Mouse (Mus musculus): ENCODE data around the gene Psmb4. TPM values are rescaled to one million over a fixed set of nuclear protein-coding genes. Genes with fewer than 3 reads are reported as not detected.

Psmb4 gene
- polyA plus RNA-seq, 1 experiment: 331 TPM

DNA sequence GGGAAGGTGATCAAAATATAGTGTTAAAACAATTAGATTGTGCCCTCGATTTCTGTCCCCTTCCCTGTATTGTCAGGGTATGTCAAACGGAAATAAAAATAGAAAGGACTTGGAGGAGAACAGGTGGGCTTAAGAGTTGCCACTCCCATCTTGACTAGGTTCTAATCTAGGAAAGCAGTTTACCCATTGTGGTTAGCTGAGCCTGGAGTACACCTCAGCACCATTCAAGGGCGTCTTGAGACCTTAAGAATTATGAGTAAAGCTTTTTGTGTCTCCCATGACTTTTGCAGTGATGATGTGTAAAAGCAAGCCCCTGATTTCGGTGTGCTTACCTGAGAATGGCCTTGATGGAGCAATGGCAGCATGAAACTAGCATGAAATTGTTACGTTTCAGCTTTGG lies 47.7 kb downstream of the Psmb4 start:
- no peaks in the 10 kb centered on the region for H3K4me1 ChIP-seq (ENCODE audit: control insufficient read depth, insufficient read depth, low read length)
- no peak overlapping the region for H3K27ac ChIP-seq (ENCODE audit: insufficient read depth, low read length)
- no peaks in the 10 kb centered on the region for H3K9me3 ChIP-seq (replicated peaks; ENCODE audit: control insufficient read depth, insufficient read depth, low read length, poor library complexity, severe bottlenecking)
- no peaks in the 10 kb centered on the region for H3K36me3 ChIP-seq (ENCODE audit: control insufficient read depth, insufficient read depth, low read length, poor library complexity, severe bottlenecking)
- H3K4me3 ChIP-seq (ENCODE audit: low read depth, low read length): no peak overlapping the region
- H3K9ac ChIP-seq (ENCODE audit: low read depth, poor library complexity, severe bottlenecking): no peak overlapping the region
- TF ChIP-seq POLR2A (IDR thresholded peaks at IDR 0.05; ENCODE audit: insufficient read depth, low read length) (no peak), CTCF (IDR thresholded peaks at IDR 0.05; ENCODE audit: low read depth, low read length) (no peak), EP300 (IDR thresholded peaks at IDR 0.05; ENCODE audit: insufficient read depth, low read depth, low read length) (no peak)
- H3K27me3 ChIP-seq (ENCODE audit: control insufficient read depth, insufficient read depth, low read length, poor library complexity, severe bottlenecking): no peaks in the 10 kb centered on the region; the same call in 1 of the 2 replicates

DNA sequence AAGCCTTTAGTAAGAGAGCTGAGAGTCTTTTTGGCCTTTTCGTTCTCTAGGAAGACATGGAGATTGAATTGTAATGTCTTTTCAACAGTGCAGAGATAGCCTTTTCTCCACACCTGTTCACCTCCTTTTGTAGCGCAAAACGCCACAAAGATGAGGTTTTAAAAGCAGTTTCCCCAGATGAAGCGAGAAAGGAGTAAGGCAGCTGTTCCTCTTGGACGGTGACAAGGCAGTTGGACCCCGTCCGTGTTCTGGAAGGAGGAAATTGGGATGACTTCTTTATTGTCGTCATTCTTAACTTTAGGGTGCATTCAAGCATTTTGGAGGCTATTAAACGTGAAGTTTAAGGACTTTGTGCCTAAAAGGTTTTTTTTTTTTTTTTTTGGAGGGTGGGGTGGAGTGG lies 48.1 kb downstream of the Psmb4 start:
- peak overlapping the region; percentile 4; the same call in 1 of the 2 replicates for H3K27ac ChIP-seq (ENCODE audit: insufficient read depth, low read length)
- H3K9ac ChIP-seq (ENCODE audit: low read depth, poor library complexity, severe bottlenecking): peak overlapping the region; percentile 100
- H3K4me1 ChIP-seq (ENCODE audit: control insufficient read depth, insufficient read depth, low read length): no peaks in the 10 kb centered on the region
- H3K36me3 ChIP-seq (ENCODE audit: control insufficient read depth, insufficient read depth, low read length, poor library complexity, severe bottlenecking): no peaks in the 10 kb centered on the region
- no peaks in the 10 kb centered on the region; the same call in 1 of the 2 replicates for H3K27me3 ChIP-seq (ENCODE audit: control insufficient read depth, insufficient read depth, low read length, poor library complexity, severe bottlenecking)
- no peak for TF ChIP-seq CTCF (IDR thresholded peaks at IDR 0.05; ENCODE audit: low read depth, low read length)
- no peak for TF ChIP-seq EP300 (IDR thresholded peaks at IDR 0.05; ENCODE audit: insufficient read depth, low read depth, low read length)
- TF ChIP-seq POLR2A (IDR thresholded peaks at IDR 0.05; ENCODE audit: insufficient read depth, low read length): no peak
- H3K4me3 ChIP-seq (ENCODE audit: low read depth, low read length): peak overlapping the region; percentile 75
- H3K9me3 ChIP-seq (replicated peaks; ENCODE audit: control insufficient read depth, insufficient read depth, low read length, poor library complexity, severe bottlenecking): no peaks in the 10 kb centered on the region

DNA sequence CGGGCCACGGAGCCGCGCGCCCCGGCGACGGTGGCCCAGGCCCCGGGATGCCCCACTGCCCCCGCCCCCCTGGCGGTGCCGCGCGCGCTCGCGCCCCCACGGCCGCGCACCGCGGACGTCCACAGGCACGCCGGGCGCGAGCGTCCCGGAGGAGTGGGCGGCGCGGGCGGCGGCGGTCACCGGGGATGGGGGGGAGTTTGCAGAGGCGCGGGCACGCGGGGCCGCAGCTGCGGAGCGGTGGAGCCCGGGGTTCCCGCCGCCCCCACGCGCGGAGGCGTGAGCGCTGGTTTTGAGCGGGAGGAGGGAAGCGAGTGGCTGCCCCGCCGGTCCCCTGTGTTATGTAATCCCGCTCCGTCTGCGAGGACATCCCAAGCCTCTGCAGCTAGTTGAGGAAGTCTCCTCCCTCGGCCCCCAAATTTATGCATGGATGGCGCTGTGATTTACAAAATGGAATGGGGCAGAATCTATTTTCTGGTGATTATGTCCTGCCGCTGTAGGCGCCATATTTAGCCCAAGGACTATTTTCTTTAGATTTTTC lies 48.7 kb downstream of the Psmb4 start:
- Histone ChIP-seq H3K27me3 (ENCODE audit: control insufficient read depth, insufficient read depth, low read length, poor library complexity, severe bottlenecking) (no peaks in the 10 kb centered on the region; the same call in 1 of the 2 replicates), H3K9ac (ENCODE audit: low read depth, poor library complexity, severe bottlenecking) (peak overlapping the region; percentile 100), H3K4me1 (ENCODE audit: control insufficient read depth, insufficient read depth, low read length) (no peaks in the 10 kb centered on the region), H3K36me3 (ENCODE audit: control insufficient read depth, insufficient read depth, low read length, poor library complexity, severe bottlenecking) (no peaks in the 10 kb centered on the region), H3K27ac (ENCODE audit: insufficient read depth, low read length) (peak overlapping the region; percentile 4; the same call in 1 of the 2 replicates), H3K4me3 (ENCODE audit: low read depth, low read length) (peak overlapping the region; percentile 75), H3K9me3 (replicated peaks; ENCODE audit: control insufficient read depth, insufficient read depth, low read length, poor library complexity, severe bottlenecking) (no peaks in the 10 kb centered on the region)
- TF ChIP-seq POLR2A (IDR thresholded peaks at IDR 0.05; ENCODE audit: insufficient read depth, low read length): no peak
- TF ChIP-seq CTCF (IDR thresholded peaks at IDR 0.05; ENCODE audit: low read depth, low read length): no peak
- TF ChIP-seq EP300 (IDR thresholded peaks at IDR 0.05; ENCODE audit: insufficient read depth, low read depth, low read length): no peak

DNA sequence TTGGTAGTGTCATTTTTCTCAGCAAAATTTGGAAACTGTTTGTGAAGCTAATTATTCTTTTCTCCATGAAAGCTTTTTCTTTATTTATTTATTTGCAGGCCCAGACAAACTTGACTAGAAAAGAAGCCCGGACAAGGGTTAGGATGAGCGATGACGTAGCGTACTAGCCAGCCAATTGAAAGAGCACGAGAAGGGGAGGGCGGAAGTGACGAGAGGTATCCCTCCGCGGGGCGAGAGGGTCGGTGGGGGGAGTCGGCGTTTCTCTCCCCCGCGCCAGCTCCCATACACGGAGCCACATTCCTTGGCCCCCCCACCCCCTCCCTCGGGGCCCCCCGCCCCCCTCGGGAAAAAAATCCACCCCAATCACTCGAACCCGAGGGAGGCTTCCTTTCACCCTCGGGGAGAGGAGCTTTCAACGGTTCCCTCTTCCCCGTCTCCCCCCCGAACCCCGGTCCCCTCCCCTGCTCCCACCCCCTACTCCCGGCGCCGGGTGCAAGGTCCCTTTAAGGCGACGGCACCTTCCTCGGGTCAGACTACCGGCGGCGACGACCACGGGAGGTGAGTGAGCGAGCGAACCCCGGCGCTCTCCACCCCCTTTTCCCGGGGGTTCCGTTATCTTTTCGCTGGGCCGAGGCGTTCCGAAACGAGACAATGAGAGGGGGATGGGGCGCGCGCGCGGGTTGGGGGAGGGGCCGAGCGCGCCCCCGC lies 49.4 kb downstream of the Psmb4 start, which contains the start of gene Pogz:
TSS of gene Pogz (plus strand) at position 385 of the 708 bp plus-strand sequence.
- Histone ChIP-seq H3K9me3 (replicated peaks; ENCODE audit: control insufficient read depth, insufficient read depth, low read length, poor library complexity, severe bottlenecking) (no peaks in the 10 kb centered on the region), H3K36me3 (ENCODE audit: control insufficient read depth, insufficient read depth, low read length, poor library complexity, severe bottlenecking) (no peaks in the 10 kb centered on the region), H3K4me1 (ENCODE audit: control insufficient read depth, insufficient read depth, low read length) (no peaks in the 10 kb centered on the region), H3K9ac (ENCODE audit: low read depth, poor library complexity, severe bottlenecking) (peak within 1 kb of the TSS; percentile 100), H3K27ac (ENCODE audit: insufficient read depth, low read length) (peak within 1 kb of the TSS; percentile 77; the same call in 1 of the 2 replicates), H3K4me3 (ENCODE audit: low read depth, low read length) (peak within 1 kb of the TSS; percentile 99), H3K27me3 (ENCODE audit: control insufficient read depth, insufficient read depth, low read length, poor library complexity, severe bottlenecking) (no peaks in the 10 kb centered on the region; the same call in 1 of the 2 replicates)
- TF ChIP-seq CTCF (IDR thresholded peaks at IDR 0.05; ENCODE audit: low read depth, low read length) (no peak), EP300 (IDR thresholded peaks at IDR 0.05; ENCODE audit: insufficient read depth, low read depth, low read length) (no peak), POLR2A (IDR thresholded peaks at IDR 0.05; ENCODE audit: insufficient read depth, low read length) (peak; percentile 27)

DNA sequence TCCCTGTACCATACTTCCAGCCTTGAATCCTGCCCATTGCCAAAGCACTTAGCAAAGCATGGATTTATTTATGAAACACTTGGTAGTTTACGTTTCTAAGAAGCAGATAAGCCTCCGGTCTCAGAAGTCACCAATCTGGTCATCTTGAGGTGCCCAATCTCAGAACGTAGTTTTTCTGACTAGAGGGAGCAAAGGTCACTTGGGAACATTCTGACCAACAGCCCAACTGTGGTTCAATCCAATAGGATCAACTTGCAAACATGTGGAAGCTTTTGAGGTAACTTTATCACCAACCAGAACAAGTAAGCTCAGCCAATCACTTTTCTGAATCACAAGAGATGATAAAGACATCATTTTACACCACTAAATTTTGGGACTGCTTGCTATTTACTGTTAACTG lies 51.4 kb downstream of the Psmb4 start:
- Histone ChIP-seq H3K9ac (ENCODE audit: low read depth, poor library complexity, severe bottlenecking) (no peak overlapping the region), H3K27me3 (ENCODE audit: control insufficient read depth, insufficient read depth, low read length, poor library complexity, severe bottlenecking) (no peaks in the 10 kb centered on the region; the same call in 1 of the 2 replicates), H3K9me3 (replicated peaks; ENCODE audit: control insufficient read depth, insufficient read depth, low read length, poor library complexity, severe bottlenecking) (no peaks in the 10 kb centered on the region), H3K36me3 (ENCODE audit: control insufficient read depth, insufficient read depth, low read length, poor library complexity, severe bottlenecking) (no peaks in the 10 kb centered on the region), H3K4me3 (ENCODE audit: low read depth, low read length) (no peak overlapping the region), H3K4me1 (ENCODE audit: control insufficient read depth, insufficient read depth, low read length) (no peaks in the 10 kb centered on the region), H3K27ac (ENCODE audit: insufficient read depth, low read length) (no peak overlapping the region)
- no peak for TF ChIP-seq POLR2A (IDR thresholded peaks at IDR 0.05; ENCODE audit: insufficient read depth, low read length)
- TF ChIP-seq EP300 (IDR thresholded peaks at IDR 0.05; ENCODE audit: insufficient read depth, low read depth, low read length): no peak
- TF ChIP-seq CTCF (IDR thresholded peaks at IDR 0.05; ENCODE audit: low read depth, low read length): no peak

Other genes with a start within 250 kb of the Psmb4 start
- not detected in 2 replicates for gene Gm10972, start 243.8 kb downstream of the Psmb4 start, polyA plus RNA-seq (2011; ENCODE audit: insufficient read depth, insufficient read length, low read depth, missing spikeins)
- gene Tuft1, start 228.1 kb downstream of the Psmb4 start, polyA plus RNA-seq (2011; ENCODE audit: insufficient read depth, insufficient read length, low read depth, missing spikeins): 18.4 and 21.5 TPM in 2 replicates
- gene Selenbp2, start 193.4 kb downstream of the Psmb4 start, polyA plus RNA-seq (2011; ENCODE audit: insufficient read depth, insufficient read length, low read depth, missing spikeins): 3.3 TPM in 1 of 2 replicates, not detected in the other
- gene Cgn, start 100.5 kb downstream of the Psmb4 start, polyA plus RNA-seq (2011; ENCODE audit: insufficient read depth, insufficient read length, low read depth, missing spikeins): 65.5 and 69.2 TPM in 2 replicates
- gene Pogz, start 49.4 kb downstream of the Psmb4 start, polyA plus RNA-seq (2011; ENCODE audit: insufficient read depth, insufficient read length, low read depth, missing spikeins): 89.2 and 92.6 TPM in 2 replicates
- gene Selenbp1, start 46.1 kb upstream of the Psmb4 start, polyA plus RNA-seq (2011; ENCODE audit: insufficient read depth, insufficient read length, low read depth, missing spikeins): 0.68 and 1.3 TPM in 2 replicates
- 24.8 and 25.1 TPM in 2 replicates for gene Rfx5, start 67.1 kb upstream of the Psmb4 start, polyA plus RNA-seq (2011; ENCODE audit: insufficient read depth, insufficient read length, low read depth, missing spikeins)
- gene Pi4kb, start 87.8 kb upstream of the Psmb4 start, polyA plus RNA-seq (2011; ENCODE audit: insufficient read depth, insufficient read length, low read depth, missing spikeins): 11.3 and 12.8 TPM in 2 replicates
- 37.7 and 56.5 TPM in 2 replicates for gene Zfp687, start 128.5 kb upstream of the Psmb4 start, polyA plus RNA-seq (2011; ENCODE audit: insufficient read depth, insufficient read length, low read depth, missing spikeins)
- 286 and 316 TPM in 2 replicates for gene Psmd4, start 155.7 kb upstream of the Psmb4 start, polyA plus RNA-seq (2011; ENCODE audit: insufficient read depth, insufficient read length, low read depth, missing spikeins)
- 53.9 and 63.5 TPM in 2 replicates for gene Pip5k1a, start 220.0 kb upstream of the Psmb4 start, polyA plus RNA-seq (2011; ENCODE audit: insufficient read depth, insufficient read length, low read depth, missing spikeins)
- gene Vps72, start 224.1 kb upstream of the Psmb4 start, polyA plus RNA-seq (2011; ENCODE audit: insufficient read depth, insufficient read length, low read depth, missing spikeins): 78.0 and 83.5 TPM in 2 replicates
- 0.90 TPM in 1 of 2 replicates, not detected in the other for gene Tmod4, start 237.5 kb upstream of the Psmb4 start, polyA plus RNA-seq (2011; ENCODE audit: insufficient read depth, insufficient read length, low read depth, missing spikeins)
- 48.5 and 52.1 TPM in 2 replicates for gene Scnm1, start 247.1 kb upstream of the Psmb4 start, polyA plus RNA-seq (2011; ENCODE audit: insufficient read depth, insufficient read length, low read depth, missing spikeins)
- gene Lysmd1, start 247.1 kb upstream of the Psmb4 start, polyA plus RNA-seq (2011; ENCODE audit: insufficient read depth, insufficient read length, low read depth, missing spikeins): 4.0 and 5.7 TPM in 2 replicates